Mouse (Mus musculus): Measurements from ENCODE around the gene Jade3.
"Not testable (repeated sequence)": the region's sequence is repeated elsewhere in the genome, so short reads cannot be mapped to it uniquely, and the experiment has no call there.

Jade3 gene

DNA sequence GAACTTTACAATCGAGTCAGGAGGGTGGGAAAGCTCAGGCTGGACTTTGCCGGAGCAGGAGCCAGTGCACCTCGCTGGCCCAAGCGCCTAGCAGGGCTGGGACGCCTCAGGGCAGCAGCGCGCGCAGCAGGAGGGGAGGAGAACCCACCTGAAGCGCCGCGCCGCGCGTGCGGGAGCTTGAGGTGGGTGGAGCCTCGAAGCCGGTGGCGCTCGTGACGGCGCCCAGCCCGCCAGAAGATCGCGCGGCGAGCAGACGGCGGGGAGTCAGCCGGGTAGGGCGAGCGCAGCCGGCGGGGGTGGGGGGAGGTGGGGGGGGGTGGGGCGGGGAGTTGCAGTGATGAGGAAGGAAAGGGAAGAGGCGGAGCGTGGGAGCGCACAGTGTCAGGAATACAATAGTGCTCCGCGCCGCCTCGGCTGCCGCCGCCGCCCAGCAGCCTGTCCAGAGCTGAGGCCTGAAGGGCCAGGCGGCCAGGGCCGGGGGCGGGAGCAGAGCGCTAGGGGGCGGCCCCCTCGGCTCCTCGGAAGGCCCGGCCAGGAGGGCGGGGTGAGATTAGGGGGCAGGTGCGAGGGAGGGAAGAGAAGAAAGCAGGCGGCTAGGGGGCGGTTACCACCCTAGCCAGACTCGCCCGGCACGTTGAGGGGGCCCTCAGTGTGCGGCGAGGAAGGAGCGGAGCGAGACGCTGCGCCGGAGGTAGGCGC is at the start of gene Jade3:
Gene Jade3 (plus strand): TSS at position 549 of the 699 bp plus-strand sequence.
- peak; percentile 94 for DNase-seq (ENCODE audit: inconsistent ontology term)

- DNase-seq (ENCODE audit: inconsistent ontology term): no peak
These were observed 46.0 kb upstream of the Jade3 start for GRCm38 (mm10) chrX:20379347-20380014.

DNA sequence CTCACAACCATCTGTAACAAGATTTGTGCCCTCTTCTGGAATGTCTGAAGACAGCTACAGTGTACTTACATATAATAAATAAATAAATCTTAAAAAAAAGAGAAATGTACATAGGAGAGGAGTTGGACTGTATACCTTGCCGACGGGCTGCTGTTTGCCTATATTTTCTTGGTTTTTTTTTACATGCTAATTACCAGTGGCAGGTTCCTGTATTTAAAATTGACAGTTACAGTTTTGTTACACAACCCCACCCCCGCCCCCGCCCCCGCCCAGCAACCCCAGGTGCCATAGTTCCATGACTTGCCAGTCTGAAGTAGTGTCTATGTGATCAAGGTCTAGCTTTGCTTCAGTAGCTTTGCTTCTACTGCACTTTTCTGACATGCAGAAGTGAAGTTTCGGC is 43.2 kb upstream of the Jade3 start:
- no peak for DNase-seq (ENCODE audit: inconsistent ontology term)

- DNase-seq (ENCODE audit: inconsistent ontology term): no peak
These were observed 38.5 kb upstream of the Jade3 start for GRCm38 (mm10) chrX:20387006-20387405.

DNA sequence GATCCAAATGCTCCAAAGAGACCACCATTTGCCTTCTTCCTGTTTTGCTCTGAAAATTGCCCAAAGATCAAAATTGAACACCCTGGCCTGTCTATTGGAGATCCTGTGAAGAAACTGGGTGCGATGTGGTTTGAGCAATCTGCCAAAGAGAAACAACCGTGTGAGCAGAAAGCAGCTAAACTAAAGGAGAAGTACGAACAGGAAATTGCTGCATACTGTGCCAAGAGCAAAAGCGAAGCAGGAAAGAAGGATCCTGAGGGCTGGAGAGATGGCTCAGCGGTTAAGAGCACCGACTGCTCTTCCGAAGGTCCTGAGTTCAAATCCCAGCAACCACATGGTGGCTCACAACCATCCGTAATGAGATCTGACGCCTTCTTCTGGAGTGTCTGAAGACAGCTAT is 33.5 kb upstream of the Jade3 start:
- DNase-seq (ENCODE audit: inconsistent ontology term): not testable (repeated sequence)

- no peak for DNase-seq (ENCODE audit: inconsistent ontology term)
These were observed 32.5 kb upstream of the Jade3 start for GRCm38 (mm10) chrX:20392942-20393341.

GRCm38 (mm10) chrX:20404068-20404467 is 21.4 kb upstream of the Jade3 start:
- DNase-seq (ENCODE audit: inconsistent ontology term): no peak

- no peak for DNase-seq (ENCODE audit: inconsistent ontology term)
These were observed 18.6 kb upstream of the Jade3 start for GRCm38 (mm10) chrX:20406909-20407308.

- no peak for DNase-seq (ENCODE audit: inconsistent ontology term)
These were observed 17.8 kb upstream of the Jade3 start for GRCm38 (mm10) chrX:20407676-20408075.

DNA sequence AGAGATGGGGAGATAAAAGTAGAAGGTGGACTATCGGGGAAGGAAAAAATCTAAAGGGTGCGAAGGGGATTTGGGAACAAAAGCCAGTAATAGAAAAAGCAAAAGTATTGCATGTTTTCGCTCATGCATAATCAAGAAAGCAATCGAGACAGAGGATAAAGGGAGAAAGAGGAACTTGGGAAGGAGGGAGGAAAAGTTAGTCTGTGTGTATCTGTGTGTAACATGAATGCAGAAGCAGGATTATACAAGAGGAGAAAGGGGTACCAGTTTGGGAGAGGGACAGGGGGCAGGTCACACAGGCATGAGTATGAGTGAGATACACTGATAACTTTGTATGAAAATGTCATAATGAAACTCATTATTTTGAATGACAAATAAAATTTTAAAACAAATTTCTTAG is 14.1 kb upstream of the Jade3 start:
- DNase-seq (ENCODE audit: inconsistent ontology term): no peak

GRCm38 (mm10) chrX:20412221-20412620 is 13.3 kb upstream of the Jade3 start:
- no peak for DNase-seq (ENCODE audit: inconsistent ontology term)

- DNase-seq (ENCODE audit: inconsistent ontology term): no peak
These were observed 10.4 kb upstream of the Jade3 start for GRCm38 (mm10) chrX:20414885-20415622.

DNA sequence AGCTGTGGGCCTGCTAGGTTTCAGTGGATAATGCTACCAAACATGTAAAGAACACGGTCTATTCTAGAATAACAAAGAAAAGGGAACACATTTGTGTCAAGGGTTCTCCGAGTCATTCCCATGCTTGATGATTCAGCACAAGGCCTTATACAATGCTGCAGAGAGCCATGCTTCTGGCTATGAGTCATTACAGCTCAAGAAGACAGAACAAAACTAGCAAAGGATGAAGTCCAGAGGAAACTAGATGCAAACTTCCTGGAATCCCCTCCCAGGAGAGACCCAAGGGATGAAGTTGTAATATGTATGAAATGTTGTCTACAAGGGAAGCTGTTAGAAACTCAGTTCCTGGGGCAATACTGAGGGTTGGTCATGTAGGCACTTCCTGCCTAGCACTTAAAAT is 7.0 kb upstream of the Jade3 start:
- peak; percentile 49 for DNase-seq (ENCODE audit: inconsistent ontology term)

- no peak for DNase-seq (ENCODE audit: inconsistent ontology term)
These were observed 6.0 kb upstream of the Jade3 start for GRCm38 (mm10) chrX:20419536-20419935.

- peak; percentile 48 for DNase-seq (ENCODE audit: inconsistent ontology term)
These were observed 456 bp downstream of the Jade3 start for GRCm38 (mm10) chrX:20425839-20426449.

GRCm38 (mm10) chrX:20483213-20483612 is 57.7 kb downstream of the Jade3 start:
- DNase-seq (ENCODE audit: inconsistent ontology term): no peak

DNA sequence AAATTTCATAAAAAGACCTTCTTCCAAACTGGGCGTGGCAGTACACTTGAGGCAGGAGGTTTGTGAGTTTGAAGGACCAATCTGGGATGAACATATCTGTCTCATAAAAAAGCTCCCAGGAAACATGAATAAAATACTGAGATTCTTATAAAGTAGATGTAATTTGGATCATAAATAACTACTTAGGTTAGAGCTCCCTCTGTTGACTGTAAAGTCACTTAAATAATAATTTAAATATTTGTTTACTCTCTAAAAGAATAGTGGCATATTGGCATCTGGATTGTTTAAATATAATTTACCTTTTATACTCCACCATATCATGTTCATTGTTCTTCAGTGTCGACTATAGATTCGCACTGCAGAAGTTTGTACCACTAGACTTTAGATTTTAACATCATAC is 72.2 kb downstream of the Jade3 start:
- no peak for DNase-seq (ENCODE audit: inconsistent ontology term)

GRCm38 (mm10) chrX:20520290-20520939 is 94.9 kb downstream of the Jade3 start:
- no peak for DNase-seq (ENCODE audit: inconsistent ontology term)

DNA sequence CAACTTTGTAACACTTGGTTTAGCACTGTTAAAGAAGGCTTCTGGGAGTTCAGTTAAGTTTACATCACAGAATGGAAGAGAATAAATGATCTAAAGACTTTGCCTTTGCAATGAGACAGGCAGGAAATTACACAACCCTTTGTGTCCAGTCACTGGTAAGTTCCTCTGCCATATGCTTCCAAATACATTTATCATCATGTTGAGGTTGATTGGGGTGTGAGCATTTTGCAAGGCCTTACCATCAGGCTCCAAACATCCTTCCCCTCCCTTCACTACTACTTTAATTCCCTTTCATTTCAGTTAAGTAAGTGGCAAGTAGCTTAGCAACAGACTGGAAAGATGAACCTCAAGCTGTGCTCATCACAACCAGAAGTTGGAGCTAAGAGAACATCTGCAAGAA is 96.1 kb downstream of the Jade3 start:
- DNase-seq (ENCODE audit: inconsistent ontology term): no peak

GRCm38 (mm10) chrX:20532621-20533020 is 107.1 kb downstream of the Jade3 start:
- DNase-seq (ENCODE audit: inconsistent ontology term): no peak

- no peak for DNase-seq (ENCODE audit: inconsistent ontology term)
These were observed 118.4 kb downstream of the Jade3 start for GRCm38 (mm10) chrX:20543867-20544266.

- DNase-seq (ENCODE audit: inconsistent ontology term): peak; percentile 31
These were observed 122.1 kb downstream of the Jade3 start for GRCm38 (mm10) chrX:20547609-20548008.
